Mouse (Mus musculus): ENCODE measurements around the gene Tmc1.

DNA sequence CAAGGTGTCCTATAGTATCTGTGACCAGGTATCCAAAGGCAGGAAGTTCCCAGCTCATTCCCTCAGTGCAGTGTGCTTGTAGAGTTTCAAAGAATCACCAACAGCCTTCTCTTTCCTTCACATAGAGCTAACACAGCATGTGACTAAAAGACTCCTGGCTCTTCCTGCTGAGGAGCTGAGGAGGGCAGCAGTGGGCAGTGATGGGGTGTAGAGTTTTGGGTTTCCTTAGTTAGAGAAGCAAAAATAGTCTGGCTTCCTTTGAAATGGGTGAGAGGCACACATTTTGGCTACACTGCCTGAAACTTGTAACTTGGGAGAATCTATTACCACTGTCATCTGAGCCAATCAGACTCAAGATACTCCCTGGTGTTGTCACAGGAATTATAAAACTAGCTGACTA lies 96.2 kb downstream of the Tmc1 start:
- TF ChIP-seq MAX (IDR thresholded peaks at IDR 0.05), result no peak
- TF ChIP-seq CTCF (IDR thresholded peaks at IDR 0.05; ENCODE audit: control insufficient read depth, insufficient read depth, insufficient read length), result no peak
